Mouse (Mus musculus) neutrophil, adult 65 days (primary cell): ENCODE results near the gene Olfr1494. TPM values are rescaled to one million over a fixed set of nuclear protein-coding genes. Genes with fewer than 3 reads are reported as not detected.

Experiments used
- total RNA-seq: library from RNA; stranded (reverse); gene quantifications from 2 replicates; pipeline ENCODE4 v1.2.4, GENCODE M21; 2023

Gene Olfr1494
- total RNA-seq: not detected in 2 replicates

DNA sequence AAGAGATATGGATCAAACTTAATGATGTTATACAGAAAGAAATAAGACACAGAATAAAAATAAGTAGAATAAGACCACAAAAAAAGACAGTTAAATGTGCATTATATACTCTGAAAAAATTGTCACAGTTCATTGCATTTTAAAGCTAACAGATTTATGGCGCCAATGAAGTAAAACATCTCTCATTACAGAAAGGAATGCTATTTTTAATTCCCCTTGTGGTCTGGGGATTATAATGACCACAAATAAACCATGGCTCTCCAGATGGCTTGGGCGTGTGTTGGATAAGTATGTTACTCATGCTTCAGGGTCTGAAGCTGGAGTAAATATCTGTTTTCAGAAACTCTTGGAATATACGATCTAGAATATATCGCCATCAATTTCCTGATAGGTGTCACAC, at the start of gene Olfr1494:
Gene Olfr1494 (plus strand): TSS at position 301 of the 400 bp plus-strand sequence.

DNA sequence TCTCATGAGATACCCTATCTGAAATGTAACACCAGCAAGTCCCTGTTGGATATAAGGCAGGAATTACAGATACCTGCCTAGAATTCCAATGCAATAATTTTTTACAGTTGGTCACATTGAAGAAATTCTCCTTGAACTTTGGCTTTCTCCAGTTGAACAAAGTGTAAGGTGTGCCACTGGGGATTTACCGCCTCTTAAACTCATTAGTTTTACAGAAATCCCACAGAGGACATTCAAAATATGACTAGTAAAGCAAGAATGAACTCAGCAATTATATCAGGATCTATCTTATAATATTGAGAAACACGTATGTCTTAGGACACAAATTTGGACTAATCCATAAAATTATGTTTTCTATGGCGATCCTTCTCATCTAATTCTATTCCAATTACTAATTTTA, 42.6 kb upstream of the Olfr1494 start, which contains the start of gene Olfr1491:
Gene Olfr1491 (plus strand): TSS at position 301 of the 400 bp plus-strand sequence.

GRCm38 (mm10) chr19:13722978-13723377, 16.6 kb upstream of the Olfr1494 start, which contains the start of gene Olfr1493-ps1:
Gene Olfr1493-ps1, plus strand, starts transcription at chr19:13723278.

DNA sequence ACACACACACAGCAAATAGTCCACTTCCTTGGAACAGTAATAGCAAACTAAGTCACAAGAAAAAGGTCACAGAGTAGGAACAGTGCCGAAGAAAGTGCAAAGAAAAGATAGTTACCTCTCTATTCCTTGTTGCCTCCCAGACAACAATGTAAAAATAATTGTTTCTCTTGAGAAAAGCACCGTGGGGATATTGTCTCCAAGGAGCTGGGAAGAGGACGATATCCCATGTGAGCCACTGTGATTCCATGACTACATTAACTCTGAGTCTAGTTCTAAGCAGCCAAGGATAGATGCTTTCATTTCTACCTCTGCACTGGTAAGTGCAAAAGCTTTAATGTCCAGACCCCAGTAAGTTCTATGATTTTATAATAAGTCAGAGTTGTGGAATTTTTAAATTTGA, 24.8 kb downstream of the Olfr1494 start, which contains the start of gene Olfr1495:
Gene Olfr1495 (plus strand): TSS at position 301 of the 400 bp plus-strand sequence.

GRCm38 (mm10) chr19:13777578-13777977, 38.0 kb downstream of the Olfr1494 start, which contains the start of gene Olfr1496:
Gene Olfr1496, plus strand, starts transcription at chr19:13777878.

GRCm38 (mm10) chr19:13798102-13798501, 58.6 kb downstream of the Olfr1494 start, which contains the start of gene Olfr1497:
Gene Olfr1497, minus strand, starts transcription at chr19:13798202.

Other genes with a start within 250 kb of the Olfr1494 start
- gene Olfr1477, start 239.2 kb upstream of the Olfr1494 start, total RNA-seq: not detected in 2 replicates
- not detected in 2 replicates for gene Olfr1480, start 211.8 kb upstream of the Olfr1494 start, total RNA-seq
- not detected in 2 replicates for gene Olfr1484, start 156.2 kb upstream of the Olfr1494 start, total RNA-seq
- not detected in 2 replicates for gene Olfr1487, start 122.4 kb upstream of the Olfr1494 start, total RNA-seq
- not detected in 2 replicates for gene Olfr1489, start 108.1 kb upstream of the Olfr1494 start, total RNA-seq
- gene Olfr1490, start 88.6 kb upstream of the Olfr1494 start, total RNA-seq: not detected in 2 replicates
- gene Olfr1491, start 42.5 kb upstream of the Olfr1494 start, total RNA-seq: not detected in 2 replicates
- gene Olfr1493-ps1, start 16.4 kb upstream of the Olfr1494 start, total RNA-seq: not detected in 2 replicates
- gene Olfr1495, start 24.9 kb downstream of the Olfr1494 start, total RNA-seq: not detected in 2 replicates
- gene Olfr1496, start 38.1 kb downstream of the Olfr1494 start, total RNA-seq: not detected in 2 replicates
- not detected in 2 replicates for gene Olfr1497, start 58.5 kb downstream of the Olfr1494 start, total RNA-seq
- gene Olfr1499, start 79.7 kb downstream of the Olfr1494 start, total RNA-seq: not detected in 2 replicates
- gene Olfr1500, start 90.8 kb downstream of the Olfr1494 start, total RNA-seq: not detected in 2 replicates
- not detected in 2 replicates for gene Olfr1501, start 111.0 kb downstream of the Olfr1494 start, total RNA-seq
- not detected in 2 replicates for gene Olfr1502, start 122.1 kb downstream of the Olfr1494 start, total RNA-seq
- gene Olfr1504, start 158.2 kb downstream of the Olfr1494 start, total RNA-seq: not detected in 2 replicates
- not detected in 2 replicates for gene Olfr1505, start 173.8 kb downstream of the Olfr1494 start, total RNA-seq